Comparison of ENCODE assay signal across 8 mouse cellular contexts in the genomic region with DNA sequence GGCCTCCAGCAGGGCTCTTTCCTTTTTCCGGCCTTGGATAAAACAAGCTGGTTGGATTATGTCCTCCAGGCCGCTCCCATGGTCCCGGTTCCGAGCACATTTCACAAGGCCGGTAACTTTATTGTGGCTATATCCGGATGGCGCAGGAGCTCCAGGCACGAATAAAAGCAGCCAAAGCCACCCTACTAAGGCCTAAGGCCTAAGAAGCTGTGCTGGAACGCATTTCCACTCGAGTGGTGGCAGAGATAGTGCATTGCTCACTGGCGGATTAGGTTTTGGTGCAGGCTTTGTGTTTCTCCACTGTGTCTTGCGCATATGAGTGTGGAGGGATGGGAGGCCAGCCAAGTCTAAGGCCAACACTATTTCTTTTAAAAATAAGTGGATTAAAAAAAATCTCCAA. TPM values are rescaled to one million over a fixed set of nuclear protein-coding genes. Genes with fewer than 3 reads are reported as not detected.
A peak's percentile ranks its signal among the peaks of the same experiment; 100 is the strongest.
DNase-seq lines count a peak whose midpoint lies in the region; ATAC-seq and TF ChIP-seq lines count a peak whose summit lies in the region.

No protein-coding gene starts in this region.

- H3K4me3 ChIP-seq in layer of hippocampus, adult 2 months: no peak overlapping the region
- peak overlapping the region; percentile 56 for H3K4me3 ChIP-seq in heart, postnatal 0 days (ENCODE audit: low read depth, low read length)
- no peak overlapping the region for H3K4me3 ChIP-seq in limb, embryonic 11.5 days (ENCODE audit: low read depth, low read length)
- peak overlapping the region; percentile 42 for H3K4me3 ChIP-seq in midbrain, postnatal 0 days (ENCODE audit: low read depth, low read length)

- no peak overlapping the region for H3K9ac ChIP-seq in heart, postnatal 0 days (replicated peaks; ENCODE audit: low read depth, low read length)
- no peak overlapping the region for H3K9ac ChIP-seq in limb, embryonic 11.5 days (ENCODE audit: low read length)
- peak overlapping the region; percentile 40 for H3K9ac ChIP-seq in midbrain, postnatal 0 days (replicated peaks; ENCODE audit: low read length, poor library complexity, severe bottlenecking)

- intact Hi-C loops in left cerebral cortex, postnatal 14 days (cut with DNase I): loop anchor here (5.0 kb wide), 2 partner anchors 158 to 877 kb away; partner anchors contain the start of gene Dmbx1

- peak overlapping the region; percentile 18; the same call in 1 of the 2 replicates for H3K27ac ChIP-seq in layer of hippocampus, adult 2 months
- H3K27ac ChIP-seq in heart, postnatal 0 days (ENCODE audit: low read depth): peak overlapping the region; percentile 87
- no peak overlapping the region for H3K27ac ChIP-seq in limb, embryonic 11.5 days (replicated peaks; ENCODE audit: low read depth, low read length)
- peak overlapping the region; percentile 84 for H3K27ac ChIP-seq in midbrain, postnatal 0 days (ENCODE audit: low read depth, low read length)

- 20% methylated on average over 12 of the region's 12 CpGs for WGBS in heart, postnatal 0 days
- WGBS in limb, embryonic 11.5 days: 2% methylated on average over 12 of the region's 12 CpGs
- 12% methylated on average over 12 of the region's 12 CpGs for WGBS in midbrain, postnatal 0 days

- no peaks in the 10 kb centered on the region for H3K36me3 ChIP-seq in heart, postnatal 0 days (replicated peaks; ENCODE audit: control insufficient read depth, insufficient read depth, low read length)
- no peaks in the 10 kb centered on the region for H3K36me3 ChIP-seq in limb, embryonic 11.5 days (ENCODE audit: control insufficient read depth, insufficient read depth, low read length)
- no peaks in the 10 kb centered on the region for H3K36me3 ChIP-seq in midbrain, postnatal 0 days (ENCODE audit: insufficient read depth, low read length)

- peaks cover 6% of the 10 kb centered on the region; the same call in 1 of the 2 replicates for H3K4me1 ChIP-seq in heart, postnatal 0 days (ENCODE audit: control insufficient read depth, insufficient read depth)
- H3K4me1 ChIP-seq in limb, embryonic 11.5 days (ENCODE audit: control insufficient read depth, insufficient read depth, low read length): peaks cover 11% of the 10 kb centered on the region
- no peaks in the 10 kb centered on the region for H3K4me1 ChIP-seq in midbrain, postnatal 0 days (ENCODE audit: insufficient read depth, low read length)

- peak overlapping the region; percentile 52 for H3K4me2 ChIP-seq in heart, postnatal 0 days (ENCODE audit: low read depth, low read length)
- no peak overlapping the region for H3K4me2 ChIP-seq in limb, embryonic 11.5 days (ENCODE audit: low read depth, severe bottlenecking)
- H3K4me2 ChIP-seq in midbrain, postnatal 0 days (ENCODE audit: low read depth, low read length, poor library complexity, severe bottlenecking): peak overlapping the region; percentile 46

- no peak for TF ChIP-seq CTCF in layer of hippocampus, adult 2 months (conservative IDR thresholded peaks at IDR 0.05)
- no peak for TF ChIP-seq CTCF in heart, postnatal 0 days (IDR thresholded peaks at IDR 0.05; ENCODE audit: low read depth)
- TF ChIP-seq CTCF in midbrain, postnatal 0 days (IDR thresholded peaks at IDR 0.05): no peak

- H3K9me3 ChIP-seq in heart, postnatal 0 days (replicated peaks; ENCODE audit: control insufficient read depth, low read length): no peaks in the 10 kb centered on the region
- no peaks in the 10 kb centered on the region for H3K9me3 ChIP-seq in limb, embryonic 11.5 days (ENCODE audit: control insufficient read depth, low read length)
- no peaks in the 10 kb centered on the region for H3K9me3 ChIP-seq in midbrain, postnatal 0 days (ENCODE audit: low read length)

- ATAC-seq in heart, postnatal 0 days (ENCODE audit: insufficient read depth, low read depth): no peak
- no peak for ATAC-seq in limb, embryonic 11.5 days (ENCODE audit: insufficient number of reproducible peaks, low FRiP score, low TSS enrichment, low read depth)
- ATAC-seq in midbrain, postnatal 0 days (ENCODE audit: low FRiP score): no peak

- no peak for TF ChIP-seq EP300 in heart, postnatal 0 days (IDR thresholded peaks at IDR 0.05; ENCODE audit: low read depth)

- peaks cover 93% of the 10 kb centered on the region for H3K27me3 ChIP-seq in heart, postnatal 0 days (ENCODE audit: control insufficient read depth, insufficient read depth, low read length)
- peaks cover 95% of the 10 kb centered on the region for H3K27me3 ChIP-seq in limb, embryonic 11.5 days (ENCODE audit: control insufficient read depth, insufficient read depth, low read length)
- peaks cover 35% of the 10 kb centered on the region for H3K27me3 ChIP-seq in midbrain, postnatal 0 days (ENCODE audit: insufficient read depth, low read length)

- no peak for DNase-seq in layer of hippocampus, adult 2 months (ENCODE audit: low spot score in 2 of 2)
- DNase-seq in layer of hippocampus, adult 9-10 months (ENCODE audit: low spot score): no peak
- DNase-seq in heart, postnatal 0 days (ENCODE audit: low spot score): no peak
- DNase-seq in limb, embryonic 11.5 days (ENCODE audit: low spot score): peak; percentile 49
- DNase-seq in midbrain, postnatal 0 days (ENCODE audit: low spot score): no peak
- no peak for DNase-seq in left cerebral cortex, postnatal 14 days (ENCODE audit: low spot score in 2 of 2)
- DNase-seq in cerebellum, postnatal 10 days: no peak
- DNase-seq in thymus, postnatal 10 days (ENCODE audit: low spot score in 2 of 2): no peak

RNA-seq across cellular contexts. Expression of gene Tal1, which starts 3.6 kb away (rescaled TPM):
- total RNA-seq in layer of hippocampus, adult 2 months (2021): 1 to 10 TPM in 1 of 2 experiments, under 1 TPM in 1; 0.86 to 1.0 TPM
- total RNA-seq in heart, postnatal 0 days (2014; rRNA removed; ENCODE audit: low replicate concordance): 10.1 and 10.7 TPM in 2 replicates
- polyA plus RNA-seq in heart, postnatal 0 days (2015; fragmentation: Nextera tagmentation; extraction: Ambion mirVana): 0.78 and 0.80 TPM in 2 replicates
- 2.7 and 3.4 TPM in 2 replicates for polyA plus RNA-seq in limb, embryonic 11.5 days (2014; fragmentation: Nextera tagmentation; extraction: Ambion mirVana)
- total RNA-seq in midbrain, postnatal 0 days (2014; rRNA removed): 64.8 and 73.5 TPM in 2 replicates
- polyA plus RNA-seq in midbrain, postnatal 0 days (2015; fragmentation: Nextera tagmentation; extraction: Ambion mirVana): 6.6 and 6.8 TPM in 2 replicates
- 1 to 10 TPM; 2.3 to 2.7 TPM for total RNA-seq in left cerebral cortex, postnatal 14 days (2021)

RNA-seq across cellular contexts. Expression of gene Pdzk1ip1, which starts 28.6 kb away (rescaled TPM):
- under 1 TPM in 1 of 2 experiments, not detected in 1; 0.96 TPM for total RNA-seq in layer of hippocampus, adult 2 months (2021)
- total RNA-seq in heart, postnatal 0 days (2014; rRNA removed; ENCODE audit: low replicate concordance): 0.97 and 4.2 TPM in 2 replicates
- 0.90 and 1.0 TPM in 2 replicates for polyA plus RNA-seq in heart, postnatal 0 days (2015; fragmentation: Nextera tagmentation; extraction: Ambion mirVana)
- polyA plus RNA-seq in limb, embryonic 11.5 days (2014; fragmentation: Nextera tagmentation; extraction: Ambion mirVana): 11.2 and 12.3 TPM in 2 replicates
- 1.3 and 1.9 TPM in 2 replicates for total RNA-seq in midbrain, postnatal 0 days (2014; rRNA removed)
- polyA plus RNA-seq in midbrain, postnatal 0 days (2015; fragmentation: Nextera tagmentation; extraction: Ambion mirVana): 3.0 and 3.7 TPM in 2 replicates
- under 1 TPM in 1 of 2 experiments, not detected in 1; 0.44 TPM for total RNA-seq in left cerebral cortex, postnatal 14 days (2021)

RNA-seq across cellular contexts. Expression of gene Stil, which starts 59.9 kb away (rescaled TPM):
- under 1 TPM; 0.27 to 0.69 TPM for total RNA-seq in layer of hippocampus, adult 2 months (2021)
- total RNA-seq in heart, postnatal 0 days (2014; rRNA removed; ENCODE audit: low replicate concordance): 6.1 and 10.0 TPM in 2 replicates
- polyA plus RNA-seq in heart, postnatal 0 days (2015; fragmentation: Nextera tagmentation; extraction: Ambion mirVana): 1.7 and 2.0 TPM in 2 replicates
- 20.1 and 23.0 TPM in 2 replicates for polyA plus RNA-seq in limb, embryonic 11.5 days (2014; fragmentation: Nextera tagmentation; extraction: Ambion mirVana)
- total RNA-seq in midbrain, postnatal 0 days (2014; rRNA removed): 1.9 and 2.6 TPM in 2 replicates
- 1.4 and 1.8 TPM in 2 replicates for polyA plus RNA-seq in midbrain, postnatal 0 days (2015; fragmentation: Nextera tagmentation; extraction: Ambion mirVana)
- under 1 TPM; 0.40 to 0.57 TPM for total RNA-seq in left cerebral cortex, postnatal 14 days (2021)

Comparison
In these comparisons a context has a peak if more than half of its experiments do, and no peak if none do; other contexts are left out.
1. H3K4me3 ChIP-seq: peak in heart, postnatal 0 days (single experiment) and midbrain, postnatal 0 days (single experiment); none in layer of hippocampus, adult 2 months (single experiment) and limb, embryonic 11.5 days (single experiment).